Mouse (Mus musculus): Measurements from ENCODE around the gene Mrpl33. TPM values are rescaled to one million over a fixed set of nuclear protein-coding genes. Genes with fewer than 3 reads are reported as not detected.

The Mrpl33 gene
- total and polyA plus RNA-seq, 2 experiments = 11.5 to 65.1 TPM

- Histone ChIP-seq H3K4me1 (ENCODE audit: control insufficient read depth, insufficient read depth, low read length) (peaks cover 8% of the 10 kb centered on the region), H3K4me3 (ENCODE audit: insufficient read depth, low read depth, low read length) (no peak overlapping the region), H3K79me2 (ENCODE audit: control insufficient read depth, insufficient read depth, low read length) (peaks cover 9% of the 10 kb centered on the region; the same call in 1 of the 2 replicates), H3K27ac (replicated peaks; ENCODE audit: insufficient read depth, low read depth, low read length) (no peak overlapping the region), H3K27me3 (ENCODE audit: control insufficient read depth, insufficient read depth, low read length) (no peaks in the 10 kb centered on the region), H3K9ac (ENCODE audit: low read depth, low read length) (no peak overlapping the region), H3K36me3 (ENCODE audit: control insufficient read depth, insufficient read depth, low read length) (no peaks in the 10 kb centered on the region; the same call in 1 of the 2 replicates)
- 86% methylated on average over 1 of the region's 1 CpGs for WGBS
- no peak for DNase-seq (ENCODE audit: extremely low read depth, low read depth, low spot score)
- no peak for TF ChIP-seq POLR2A (IDR thresholded peaks at IDR 0.05; ENCODE audit: extremely low read depth, insufficient read depth, low read length)
- TF ChIP-seq CTCF (IDR thresholded peaks at IDR 0.05; ENCODE audit: low read depth, low read length) = peak; percentile 43
These were observed 112.7 kb downstream of the Mrpl33 start for GRCm38 (mm10) chr5:31709389-31709788.

GRCm38 (mm10) chr5:31713280-31713711 is 116.6 kb downstream of the Mrpl33 start:
- H3K27ac ChIP-seq (replicated peaks; ENCODE audit: insufficient read depth, low read depth, low read length) = no peak overlapping the region
- H3K36me3 ChIP-seq (ENCODE audit: control insufficient read depth, insufficient read depth, low read length) = no peaks in the 10 kb centered on the region
- no peak overlapping the region for H3K9ac ChIP-seq (ENCODE audit: low read depth, low read length)
- TF ChIP-seq CTCF (IDR thresholded peaks at IDR 0.05; ENCODE audit: low read depth, low read length) (no peak), POLR2A (IDR thresholded peaks at IDR 0.05; ENCODE audit: extremely low read depth, insufficient read depth, low read length) (no peak)
- no peak overlapping the region for H3K4me3 ChIP-seq (ENCODE audit: insufficient read depth, low read depth, low read length)
- peaks cover 8% of the 10 kb centered on the region; the same call in 1 of the 2 replicates for H3K79me2 ChIP-seq (ENCODE audit: control insufficient read depth, insufficient read depth, low read length)
- no peak for DNase-seq (ENCODE audit: extremely low read depth, low read depth, low spot score)
- H3K4me1 ChIP-seq (ENCODE audit: control insufficient read depth, insufficient read depth, low read length) = peaks cover 14% of the 10 kb centered on the region
- 56% methylated on average over 2 of the region's 2 CpGs for WGBS
- H3K27me3 ChIP-seq (ENCODE audit: control insufficient read depth, insufficient read depth, low read length) = no peaks in the 10 kb centered on the region

DNA sequence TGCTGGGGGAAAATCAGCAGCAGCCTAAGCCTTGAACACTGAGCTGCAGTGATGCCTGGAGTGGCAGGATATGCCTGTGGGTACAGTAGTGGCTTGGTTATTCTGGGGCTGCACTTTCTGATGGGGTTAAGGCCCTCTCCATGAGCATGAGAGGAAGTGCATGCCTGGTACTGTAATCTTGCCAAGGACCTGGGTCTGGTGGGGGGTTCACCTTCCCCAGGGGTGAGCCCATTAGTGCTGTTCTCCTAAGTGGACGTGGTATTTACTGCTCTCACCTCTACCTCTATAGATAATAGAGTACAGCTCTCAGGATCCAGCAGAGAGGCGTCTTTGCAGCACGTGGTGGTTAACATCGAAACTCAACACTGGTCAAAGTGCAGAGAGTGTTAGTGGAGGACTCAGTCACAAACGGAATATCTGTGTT is 117.1 kb downstream of the Mrpl33 start:
- DNase-seq (ENCODE audit: extremely low read depth, low read depth, low spot score) = peak; percentile 32
- no peaks in the 10 kb centered on the region for H3K27me3 ChIP-seq (ENCODE audit: control insufficient read depth, insufficient read depth, low read length)
- no peak overlapping the region for H3K4me3 ChIP-seq (ENCODE audit: insufficient read depth, low read depth, low read length)
- H3K4me1 ChIP-seq (ENCODE audit: control insufficient read depth, insufficient read depth, low read length) = peaks cover 14% of the 10 kb centered on the region
- H3K79me2 ChIP-seq (ENCODE audit: control insufficient read depth, insufficient read depth, low read length) = peaks cover 8% of the 10 kb centered on the region; the same call in 1 of the 2 replicates
- H3K27ac ChIP-seq (replicated peaks; ENCODE audit: insufficient read depth, low read depth, low read length) = no peak overlapping the region
- no peak overlapping the region for H3K9ac ChIP-seq (ENCODE audit: low read depth, low read length)
- H3K36me3 ChIP-seq (ENCODE audit: control insufficient read depth, insufficient read depth, low read length) = no peaks in the 10 kb centered on the region
- 39% methylated on average over 5 of the region's 5 CpGs for WGBS
- TF ChIP-seq POLR2A (IDR thresholded peaks at IDR 0.05; ENCODE audit: extremely low read depth, insufficient read depth, low read length) (no peak), CTCF (IDR thresholded peaks at IDR 0.05; ENCODE audit: low read depth, low read length) (no peak)

Other genes with a start within 250 kb of the Mrpl33 start
- 8.1 and 9.0 TPM in 2 replicates for gene Zfp512, start 144.5 kb upstream of the Mrpl33 start, total RNA-seq (2014; rRNA removed)
- gene Zfp512, start 144.5 kb upstream of the Mrpl33 start, polyA plus RNA-seq (2012; rRNA removed) = 4.6 and 4.9 TPM in 2 replicates
- not detected in 2 replicates for gene 4930548H24Rik, start 111.2 kb upstream of the Mrpl33 start, total RNA-seq (2014; rRNA removed)
- gene 4930548H24Rik, start 111.2 kb upstream of the Mrpl33 start, polyA plus RNA-seq (2012; rRNA removed) = not detected in 2 replicates
- 8.5 and 9.5 TPM in 2 replicates for gene Gpn1, start 102.2 kb upstream of the Mrpl33 start, total RNA-seq (2014; rRNA removed)
- gene Gpn1, start 102.2 kb upstream of the Mrpl33 start, polyA plus RNA-seq (2012; rRNA removed) = 13.2 and 19.0 TPM in 2 replicates
- 12.6 and 13.2 TPM in 2 replicates for gene Slc4a1ap, start 69.9 kb upstream of the Mrpl33 start, total RNA-seq (2014; rRNA removed)
- gene Slc4a1ap, start 69.9 kb upstream of the Mrpl33 start, polyA plus RNA-seq (2012; rRNA removed) = 7.3 and 8.1 TPM in 2 replicates
- 6.8 and 7.9 TPM in 2 replicates for gene Supt7l, start 69.1 kb upstream of the Mrpl33 start, total RNA-seq (2014; rRNA removed)
- 6.6 and 6.8 TPM in 2 replicates for gene Supt7l, start 69.1 kb upstream of the Mrpl33 start, polyA plus RNA-seq (2012; rRNA removed)
- 15.8 and 18.4 TPM in 2 replicates for gene Rbks, start 100.7 kb downstream of the Mrpl33 start, total RNA-seq (2014; rRNA removed)
- 11.4 and 11.6 TPM in 2 replicates for gene Rbks, start 100.7 kb downstream of the Mrpl33 start, polyA plus RNA-seq (2012; rRNA removed)
- 18.9 and 25.0 TPM in 2 replicates for gene Babam2, start 100.7 kb downstream of the Mrpl33 start, total RNA-seq (2014; rRNA removed)
- 16.0 and 20.1 TPM in 2 replicates for gene Babam2, start 100.7 kb downstream of the Mrpl33 start, polyA plus RNA-seq (2012; rRNA removed)

Measured in liver, adult 2 months (tissue).